Mouse (Mus musculus): ENCODE results near the gene Tulp3.
A peak's percentile ranks its signal among the peaks of the same experiment; 100 is the strongest.

GRCm38 (mm10) chr6:128308311-128308710 lies 47.3 kb downstream of the Tulp3 start:
- TF ChIP-seq CTCF (conservative IDR thresholded peaks at IDR 0.05 in 1 of 2, IDR thresholded peaks at IDR 0.05 in 1 of 2; ENCODE audit: low read depth in 2 of 2, low read length in 2 of 2) (peak; percentile 86 to 90), EP300 (IDR thresholded peaks at IDR 0.05; ENCODE audit: low read length) (no peak), MAX (IDR thresholded peaks at IDR 0.05; ENCODE audit: low read length) (no peak), CHD1 (IDR thresholded peaks at IDR 0.05; ENCODE audit: low read depth, low read length) (no peak), MXI1 (IDR thresholded peaks at IDR 0.05; ENCODE audit: low read depth, low read length) (no peak), ELF1 (IDR thresholded peaks at IDR 0.05; ENCODE audit: low read depth, low read length) (no peak), POLR2A (IDR thresholded peaks at IDR 0.05; ENCODE audit: low read depth, low read length) (no peak), NELFE (IDR thresholded peaks at IDR 0.05; ENCODE audit: low read depth, low read length) (peak; percentile 34; the same call in 1 of the 2 replicates), POLR2AphosphoS2 (IDR thresholded peaks at IDR 0.05; ENCODE audit: low read depth, low read length) (no peak), USF1 (IDR thresholded peaks at IDR 0.05; ENCODE audit: low read depth, low read length) (no peak), ZMIZ1 (IDR thresholded peaks at IDR 0.05; ENCODE audit: low read depth, low read length) (no peak)
